Mouse (Mus musculus): ENCODE data around the gene Cacna1c. TPM values are rescaled to one million over a fixed set of nuclear protein-coding genes. Genes with fewer than 3 reads are reported as not detected.

Cacna1c gene
- polyA plus RNA-seq, 1 experiment from 2014 or later: 0.23 TPM

DNA sequence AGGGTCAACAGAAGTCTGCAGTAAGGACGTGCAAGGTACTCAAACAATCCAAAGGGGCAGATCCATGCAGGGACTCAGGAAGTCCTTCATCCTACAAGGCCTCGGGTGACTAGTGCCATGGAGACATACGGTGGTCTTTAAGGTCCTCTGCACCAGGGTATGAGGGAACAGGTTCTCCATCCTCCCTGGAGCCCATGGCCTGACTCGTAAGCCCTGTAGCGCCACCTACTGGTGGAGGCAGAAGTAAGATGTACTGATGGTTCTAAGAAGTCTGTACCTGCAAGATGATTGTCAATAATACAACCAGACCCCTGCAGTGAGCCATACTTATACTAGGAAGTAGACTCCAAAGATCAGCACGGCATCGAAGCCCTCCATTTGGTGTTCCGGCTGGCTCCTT, 92.0 kb downstream of the Cacna1c start:
- Histone ChIP-seq H3K36me3 (replicated peaks; ENCODE audit: insufficient read depth, low read length) (no peaks in the 10 kb centered on the region), H3K9ac (replicated peaks) (no peak overlapping the region), H3K27ac (ENCODE audit: low read depth) (no peak overlapping the region), H3K27me3 (ENCODE audit: insufficient read depth, low read length) (peaks cover 46% of the 10 kb centered on the region), H3K4me2 (ENCODE audit: low read depth, low read length) (no peak overlapping the region), H3K4me1 (ENCODE audit: insufficient read depth) (peaks cover 8% of the 10 kb centered on the region; the same call in 1 of the 2 replicates), H3K9me3 (ENCODE audit: low read length) (no peaks in the 10 kb centered on the region), H3K4me3 (ENCODE audit: low read depth, low read length) (no peak overlapping the region)
- ATAC-seq: no peak
- TF ChIP-seq CTCF (IDR thresholded peaks at IDR 0.05; ENCODE audit: low read depth) (peak; percentile 89), EP300 (IDR thresholded peaks at IDR 0.05; ENCODE audit: low read depth) (no peak)
- peak; percentile 80 for DNase-seq
- 36% methylated on average over 8 of the region's 8 CpGs for WGBS (ENCODE audit: insufficient replicate concordance)

GRCm38 (mm10) chr6:119102936-119103335, 93.3 kb downstream of the Cacna1c start:
- WGBS (ENCODE audit: insufficient replicate concordance): 83% methylated on average over 9 of the region's 9 CpGs

DNA sequence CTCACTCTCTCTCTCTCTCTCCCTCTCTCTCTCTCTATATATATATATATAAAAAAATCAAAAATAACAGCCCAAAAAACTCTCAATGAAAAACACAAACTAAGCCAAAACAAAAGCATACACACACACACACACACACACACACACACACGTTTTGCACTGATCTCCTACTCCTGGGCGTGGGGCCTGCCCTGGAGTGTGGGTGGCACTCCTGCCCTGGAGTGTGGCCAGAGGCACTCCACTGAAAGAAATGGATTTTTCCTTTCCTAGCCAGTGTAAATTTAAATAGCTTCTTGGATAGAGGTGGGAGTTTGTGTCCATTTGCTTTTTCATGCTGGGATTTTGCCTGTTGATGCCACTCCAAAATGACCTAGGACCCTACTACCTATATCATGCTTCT, 96.9 kb downstream of the Cacna1c start:
- Histone ChIP-seq H3K36me3 (replicated peaks; ENCODE audit: insufficient read depth, low read length) (no peaks in the 10 kb centered on the region), H3K4me2 (ENCODE audit: low read depth, low read length) (no peak overlapping the region), H3K4me1 (ENCODE audit: insufficient read depth) (no peaks in the 10 kb centered on the region), H3K9ac (replicated peaks) (no peak overlapping the region), H3K4me3 (ENCODE audit: low read depth, low read length) (no peak overlapping the region), H3K27ac (ENCODE audit: low read depth) (no peak overlapping the region), H3K27me3 (ENCODE audit: insufficient read depth, low read length) (0 out of 2 replicates have a peak, but pooled peaks cover 3% of the 10 kb centered on the region), H3K9me3 (ENCODE audit: low read length) (no peaks in the 10 kb centered on the region)
- no peak for TF ChIP-seq CTCF (IDR thresholded peaks at IDR 0.05; ENCODE audit: low read depth)
- TF ChIP-seq EP300 (IDR thresholded peaks at IDR 0.05; ENCODE audit: low read depth): no peak
- DNase-seq (no peak), ATAC-seq (no peak)
- 57% methylated on average over 2 of the region's 2 CpGs for WGBS (ENCODE audit: insufficient replicate concordance)

More at GRCm38 (mm10) chr6:119102936-119103335, 93.3 kb downstream of the Cacna1c start:
- no peak overlapping the region for H3K4me3 ChIP-seq (ENCODE audit: low read depth, low read length)
- H3K27ac ChIP-seq (ENCODE audit: low read depth): no peak overlapping the region
- H3K9me3 ChIP-seq (ENCODE audit: low read length): no peaks in the 10 kb centered on the region
- H3K9ac ChIP-seq (replicated peaks): no peak overlapping the region
- H3K4me2 ChIP-seq (ENCODE audit: low read depth, low read length): no peak overlapping the region
- TF ChIP-seq EP300 (IDR thresholded peaks at IDR 0.05; ENCODE audit: low read depth) (no peak), CTCF (IDR thresholded peaks at IDR 0.05; ENCODE audit: low read depth) (no peak)
- peaks cover 35% of the 10 kb centered on the region for H3K27me3 ChIP-seq (ENCODE audit: insufficient read depth, low read length)
- peaks cover 5% of the 10 kb centered on the region; the same call in 1 of the 2 replicates for H3K4me1 ChIP-seq (ENCODE audit: insufficient read depth)
- DNase-seq (no peak), ATAC-seq (no peak)
- H3K36me3 ChIP-seq (replicated peaks; ENCODE audit: insufficient read depth, low read length): no peaks in the 10 kb centered on the region

DNA sequence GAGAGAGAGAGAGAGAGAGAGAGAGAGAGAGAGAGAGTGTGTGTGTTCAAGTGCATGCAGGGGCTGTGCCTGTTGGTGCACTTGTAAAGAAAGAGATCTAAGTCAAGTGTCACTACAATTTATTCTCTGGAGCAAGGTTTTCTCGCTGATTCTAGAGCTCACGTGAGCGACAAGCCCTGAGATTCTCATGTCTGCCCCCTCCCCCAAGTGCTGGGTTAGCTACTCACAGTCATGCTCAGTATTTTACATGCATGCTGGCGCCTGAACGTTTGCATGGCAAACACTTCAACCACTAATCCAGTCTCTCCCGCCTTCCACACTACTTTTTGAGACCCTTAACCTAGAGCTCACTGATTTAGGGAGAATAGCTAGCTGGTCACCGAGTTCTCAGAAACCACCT, 99.7 kb downstream of the Cacna1c start:
- Histone ChIP-seq H3K9me3 (ENCODE audit: low read length) (no peaks in the 10 kb centered on the region), H3K4me1 (ENCODE audit: insufficient read depth) (no peaks in the 10 kb centered on the region), H3K27me3 (ENCODE audit: insufficient read depth, low read length) (no peaks in the 10 kb centered on the region), H3K4me3 (ENCODE audit: low read depth, low read length) (no peak overlapping the region), H3K4me2 (ENCODE audit: low read depth, low read length) (no peak overlapping the region), H3K9ac (replicated peaks) (no peak overlapping the region), H3K27ac (ENCODE audit: low read depth) (no peak overlapping the region), H3K36me3 (replicated peaks; ENCODE audit: insufficient read depth, low read length) (no peaks in the 10 kb centered on the region)
- WGBS (ENCODE audit: insufficient replicate concordance): 66% methylated on average over 7 of the region's 7 CpGs
- DNase-seq (no peak), ATAC-seq (no peak)
- TF ChIP-seq EP300 (IDR thresholded peaks at IDR 0.05; ENCODE audit: low read depth): no peak
- no peak for TF ChIP-seq CTCF (IDR thresholded peaks at IDR 0.05; ENCODE audit: low read depth)

DNA sequence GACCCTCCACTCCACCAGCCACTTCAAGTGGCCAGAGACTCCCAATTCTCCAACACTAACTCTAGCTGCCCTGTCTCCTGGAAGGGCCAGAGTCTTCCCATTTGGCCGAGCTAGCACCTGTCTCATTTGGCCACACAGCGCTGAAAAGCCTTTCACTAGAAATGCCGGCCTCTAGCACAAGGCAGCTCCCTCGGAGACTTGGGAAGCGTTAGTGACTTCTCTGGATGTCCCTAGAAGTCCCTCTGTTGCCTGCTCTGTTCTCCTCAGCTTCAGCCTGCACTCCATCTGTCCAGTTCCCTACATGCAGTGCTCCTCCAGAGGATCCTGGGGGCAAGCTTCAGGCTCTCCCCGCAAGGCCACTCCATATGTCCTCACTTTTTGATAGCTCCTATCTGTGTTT, 101.1 kb downstream of the Cacna1c start:
- Histone ChIP-seq H3K27ac (ENCODE audit: low read depth) (no peak overlapping the region), H3K4me1 (ENCODE audit: insufficient read depth) (no peaks in the 10 kb centered on the region)
- 72% methylated on average over 6 of the region's 6 CpGs for WGBS (ENCODE audit: insufficient replicate concordance)

DNA sequence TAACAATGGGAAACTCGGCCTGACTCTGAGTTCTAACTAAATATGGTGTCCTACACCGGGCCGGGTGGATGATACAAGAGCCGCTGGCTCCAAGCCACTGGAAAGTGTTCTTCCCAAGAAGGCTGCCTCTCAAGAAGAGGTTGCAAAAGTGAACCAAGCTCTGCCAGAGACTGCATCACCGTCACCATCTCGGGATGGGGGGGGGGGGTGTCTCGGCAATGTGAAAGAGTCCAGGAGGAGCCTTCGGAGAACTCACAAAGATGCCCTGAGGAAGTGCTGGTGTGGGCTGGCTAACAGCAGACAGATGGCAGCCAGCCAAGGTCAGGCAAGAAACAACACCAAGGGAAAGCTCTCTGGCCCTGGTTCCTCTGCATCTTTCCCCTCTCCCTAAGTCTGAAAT, 107.0 kb downstream of the Cacna1c start:
- ATAC-seq (no peak), DNase-seq (peak; percentile 23)
- Histone ChIP-seq H3K4me1 (ENCODE audit: insufficient read depth) (no peaks in the 10 kb centered on the region), H3K27me3 (ENCODE audit: insufficient read depth, low read length) (no peaks in the 10 kb centered on the region), H3K9ac (replicated peaks) (no peak overlapping the region), H3K4me3 (ENCODE audit: low read depth, low read length) (no peak overlapping the region), H3K4me2 (ENCODE audit: low read depth, low read length) (no peak overlapping the region), H3K36me3 (replicated peaks; ENCODE audit: insufficient read depth, low read length) (no peaks in the 10 kb centered on the region), H3K9me3 (ENCODE audit: low read length) (no peaks in the 10 kb centered on the region), H3K27ac (ENCODE audit: low read depth) (no peak overlapping the region)
- no peak for TF ChIP-seq EP300 (IDR thresholded peaks at IDR 0.05; ENCODE audit: low read depth)
- TF ChIP-seq CTCF (IDR thresholded peaks at IDR 0.05; ENCODE audit: low read depth): no peak
- 66% methylated on average over 8 of the region's 8 CpGs for WGBS (ENCODE audit: insufficient replicate concordance)

More for the DNA sequence above, 101.1 kb downstream of the Cacna1c start:
- no peaks in the 10 kb centered on the region for H3K27me3 ChIP-seq (ENCODE audit: insufficient read depth, low read length)
- ATAC-seq (no peak), DNase-seq (no peak)
- H3K36me3 ChIP-seq (replicated peaks; ENCODE audit: insufficient read depth, low read length): no peaks in the 10 kb centered on the region
- TF ChIP-seq CTCF (IDR thresholded peaks at IDR 0.05; ENCODE audit: low read depth) (no peak), EP300 (IDR thresholded peaks at IDR 0.05; ENCODE audit: low read depth) (no peak)
- no peaks in the 10 kb centered on the region for H3K9me3 ChIP-seq (ENCODE audit: low read length)
- no peak overlapping the region for H3K4me2 ChIP-seq (ENCODE audit: low read depth, low read length)
- H3K4me3 ChIP-seq (ENCODE audit: low read depth, low read length): no peak overlapping the region
- H3K9ac ChIP-seq (replicated peaks): no peak overlapping the region

GRCm38 (mm10) chr6:119088381-119088780, 107.8 kb downstream of the Cacna1c start:
- H3K9me3 ChIP-seq (ENCODE audit: low read length): no peaks in the 10 kb centered on the region

More at GRCm38 (mm10) chr6:119088381-119088780, 107.8 kb downstream of the Cacna1c start:
- Histone ChIP-seq H3K4me1 (ENCODE audit: insufficient read depth) (no peaks in the 10 kb centered on the region), H3K27me3 (ENCODE audit: insufficient read depth, low read length) (no peaks in the 10 kb centered on the region), H3K36me3 (replicated peaks; ENCODE audit: insufficient read depth, low read length) (no peaks in the 10 kb centered on the region), H3K4me2 (ENCODE audit: low read depth, low read length) (no peak overlapping the region), H3K9ac (replicated peaks) (no peak overlapping the region), H3K4me3 (ENCODE audit: low read depth, low read length) (no peak overlapping the region), H3K27ac (ENCODE audit: low read depth) (no peak overlapping the region)
- DNase-seq (no peak), ATAC-seq (no peak)
- 49% methylated on average over 8 of the region's 8 CpGs for WGBS (ENCODE audit: insufficient replicate concordance)
- no peak for TF ChIP-seq EP300 (IDR thresholded peaks at IDR 0.05; ENCODE audit: low read depth)
- no peak for TF ChIP-seq CTCF (IDR thresholded peaks at IDR 0.05; ENCODE audit: low read depth)

All from liver, postnatal 0 days (tissue).